Mouse (Mus musculus): Measurements from ENCODE around the gene Has3. TPM values are rescaled to one million over a fixed set of nuclear protein-coding genes. Genes with fewer than 3 reads are reported as not detected.

Gene Has3
- polyA plus RNA-seq, 1 experiment from 2014 or later: 0.17 TPM

GRCm38 (mm10) chr8:106892806-106893451 is 22.9 kb downstream of the Has3 start:
- peaks cover 53% of the 10 kb centered on the region for H3K36me3 ChIP-seq (replicated peaks)
- H3K4me1 ChIP-seq: peaks cover 37% of the 10 kb centered on the region
- 1% methylated on average over 57 of the region's 57 CpGs for WGBS
- H3K4me3 ChIP-seq: peak overlapping the region; percentile 97
- DNase-seq (ENCODE audit: low spot score): peak; percentile 83
- no peaks in the 10 kb centered on the region for H3K9me3 ChIP-seq
- H3K27ac ChIP-seq (replicated peaks): peak overlapping the region; percentile 100
- no peaks in the 10 kb centered on the region for H3K27me3 ChIP-seq (replicated peaks; ENCODE audit: low read depth, poor library complexity, severe bottlenecking)

GRCm38 (mm10) chr8:106893481-106894156 is 23.6 kb downstream of the Has3 start, which contains the start of gene Utp4:
Utp4 (plus strand) TSS chr8:106893636.
- peaks cover 59% of the 10 kb centered on the region for H3K36me3 ChIP-seq (replicated peaks)
- WGBS: under 1% methylated on average over 63 of the region's 63 CpGs
- peak; percentile 92 for DNase-seq (ENCODE audit: low spot score)

GRCm38 (mm10) chr8:106899473-106899872 is 29.4 kb downstream of the Has3 start:
- no peak for DNase-seq (ENCODE audit: low spot score)
- H3K27ac ChIP-seq (replicated peaks): no peak overlapping the region
- peaks cover 6% of the 10 kb centered on the region for H3K4me1 ChIP-seq
- H3K36me3 ChIP-seq (replicated peaks): peaks cover 99% of the 10 kb centered on the region
- WGBS: 91% methylated on average over 5 of the region's 5 CpGs
- no peaks in the 10 kb centered on the region for H3K27me3 ChIP-seq (replicated peaks; ENCODE audit: low read depth, poor library complexity, severe bottlenecking)
- H3K9me3 ChIP-seq: no peaks in the 10 kb centered on the region
- H3K4me3 ChIP-seq: no peak overlapping the region

More at GRCm38 (mm10) chr8:106893481-106894156, 23.6 kb downstream of the Has3 start, which contains the start of gene Utp4:
- no peaks in the 10 kb centered on the region for H3K9me3 ChIP-seq
- H3K27me3 ChIP-seq (replicated peaks; ENCODE audit: low read depth, poor library complexity, severe bottlenecking): no peaks in the 10 kb centered on the region
- peak within 1 kb of the TSS; percentile 97 for H3K4me3 ChIP-seq
- H3K27ac ChIP-seq (replicated peaks): peak within 1 kb of the TSS; percentile 100
- peaks cover 37% of the 10 kb centered on the region for H3K4me1 ChIP-seq

GRCm38 (mm10) chr8:106905727-106906480 is 35.9 kb downstream of the Has3 start:
- Histone ChIP-seq H3K27ac (replicated peaks) (no peak overlapping the region), H3K36me3 (replicated peaks) (peaks cover 93% of the 10 kb centered on the region), H3K4me3 (no peak overlapping the region), H3K27me3 (replicated peaks; ENCODE audit: low read depth, poor library complexity, severe bottlenecking) (no peaks in the 10 kb centered on the region), H3K4me1 (no peaks in the 10 kb centered on the region), H3K9me3 (no peaks in the 10 kb centered on the region)
- peak; percentile 56 for DNase-seq (ENCODE audit: low spot score)
- 95% methylated on average over 17 of the region's 17 CpGs for WGBS

GRCm38 (mm10) chr8:106906635-106907034 is 36.6 kb downstream of the Has3 start:
- no peak for DNase-seq (ENCODE audit: low spot score)
- H3K27me3 ChIP-seq (replicated peaks; ENCODE audit: low read depth, poor library complexity, severe bottlenecking): no peaks in the 10 kb centered on the region
- H3K36me3 ChIP-seq (replicated peaks): peaks cover 92% of the 10 kb centered on the region
- H3K4me1 ChIP-seq: no peaks in the 10 kb centered on the region
- H3K27ac ChIP-seq (replicated peaks): no peak overlapping the region
- WGBS: 95% methylated on average over 6 of the region's 6 CpGs
- no peaks in the 10 kb centered on the region for H3K9me3 ChIP-seq
- no peak overlapping the region for H3K4me3 ChIP-seq

- DNase-seq (ENCODE audit: low spot score): no peak
- peaks cover 92% of the 10 kb centered on the region for H3K36me3 ChIP-seq (replicated peaks)
- WGBS: 92% methylated on average over 6 of the region's 6 CpGs
These were observed 37.4 kb downstream of the Has3 start for GRCm38 (mm10) chr8:106907450-106907849.

GRCm38 (mm10) chr8:106908291-106908690 is 38.2 kb downstream of the Has3 start:
- Histone ChIP-seq H3K27me3 (replicated peaks; ENCODE audit: low read depth, poor library complexity, severe bottlenecking) (no peaks in the 10 kb centered on the region), H3K9me3 (no peaks in the 10 kb centered on the region)

More at GRCm38 (mm10) chr8:106907450-106907849, 37.4 kb downstream of the Has3 start:
- Histone ChIP-seq H3K27ac (replicated peaks) (no peak overlapping the region), H3K4me1 (no peaks in the 10 kb centered on the region), H3K4me3 (no peak overlapping the region), H3K27me3 (replicated peaks; ENCODE audit: low read depth, poor library complexity, severe bottlenecking) (no peaks in the 10 kb centered on the region), H3K9me3 (no peaks in the 10 kb centered on the region)

GRCm38 (mm10) chr8:106913631-106914030 is 43.6 kb downstream of the Has3 start:
- H3K36me3 ChIP-seq (replicated peaks): peaks cover 92% of the 10 kb centered on the region
- no peak overlapping the region for H3K27ac ChIP-seq (replicated peaks)
- no peak overlapping the region for H3K4me3 ChIP-seq
- WGBS: 96% methylated on average over 10 of the region's 10 CpGs
- DNase-seq (ENCODE audit: low spot score): no peak
- no peaks in the 10 kb centered on the region for H3K27me3 ChIP-seq (replicated peaks; ENCODE audit: low read depth, poor library complexity, severe bottlenecking)
- H3K9me3 ChIP-seq: no peaks in the 10 kb centered on the region
- no peaks in the 10 kb centered on the region for H3K4me1 ChIP-seq

More at GRCm38 (mm10) chr8:106908291-106908690, 38.2 kb downstream of the Has3 start:
- H3K36me3 ChIP-seq (replicated peaks): peaks cover 92% of the 10 kb centered on the region
- 91% methylated on average over 7 of the region's 7 CpGs for WGBS
- no peak overlapping the region for H3K27ac ChIP-seq (replicated peaks)
- H3K4me3 ChIP-seq: no peak overlapping the region
- no peaks in the 10 kb centered on the region for H3K4me1 ChIP-seq
- DNase-seq (ENCODE audit: low spot score): no peak

GRCm38 (mm10) chr8:106919721-106920394 is 49.8 kb downstream of the Has3 start:
- H3K27ac ChIP-seq (replicated peaks): no peak overlapping the region
- no peak overlapping the region for H3K4me3 ChIP-seq
- 94% methylated on average over 8 of the region's 8 CpGs for WGBS
- no peaks in the 10 kb centered on the region for H3K27me3 ChIP-seq (replicated peaks; ENCODE audit: low read depth, poor library complexity, severe bottlenecking)
- DNase-seq (ENCODE audit: low spot score): no peak
- no peaks in the 10 kb centered on the region for H3K4me1 ChIP-seq
- no peaks in the 10 kb centered on the region for H3K9me3 ChIP-seq
- peaks cover 99% of the 10 kb centered on the region for H3K36me3 ChIP-seq (replicated peaks)

GRCm38 (mm10) chr8:106920395-106920741 is 50.3 kb downstream of the Has3 start:
- Histone ChIP-seq H3K27ac (replicated peaks) (no peak overlapping the region), H3K36me3 (replicated peaks) (peaks cover 95% of the 10 kb centered on the region), H3K4me3 (no peak overlapping the region), H3K27me3 (replicated peaks; ENCODE audit: low read depth, poor library complexity, severe bottlenecking) (no peaks in the 10 kb centered on the region), H3K9me3 (no peaks in the 10 kb centered on the region), H3K4me1 (no peaks in the 10 kb centered on the region)
- WGBS: 96% methylated on average over 5 of the region's 5 CpGs
- DNase-seq (ENCODE audit: low spot score): no peak

- 88% methylated on average over 4 of the region's 4 CpGs for WGBS
- no peaks in the 10 kb centered on the region for H3K27me3 ChIP-seq (replicated peaks; ENCODE audit: low read depth, poor library complexity, severe bottlenecking)
- H3K4me1 ChIP-seq: peaks cover 2% of the 10 kb centered on the region
- DNase-seq (ENCODE audit: low spot score): no peak
- no peak overlapping the region for H3K4me3 ChIP-seq
- H3K36me3 ChIP-seq (replicated peaks): peaks cover 58% of the 10 kb centered on the region
- H3K9me3 ChIP-seq: no peaks in the 10 kb centered on the region
- H3K27ac ChIP-seq (replicated peaks): no peak overlapping the region
These were observed 54.0 kb downstream of the Has3 start for GRCm38 (mm10) chr8:106924057-106924456.

GRCm38 (mm10) chr8:106924904-106925349 is 54.9 kb downstream of the Has3 start:
- H3K36me3 ChIP-seq (replicated peaks): peaks cover 49% of the 10 kb centered on the region
- 86% methylated on average over 8 of the region's 8 CpGs for WGBS
- no peaks in the 10 kb centered on the region for H3K9me3 ChIP-seq
- H3K27ac ChIP-seq (replicated peaks): no peak overlapping the region
- H3K4me3 ChIP-seq: no peak overlapping the region
- no peaks in the 10 kb centered on the region for H3K27me3 ChIP-seq (replicated peaks; ENCODE audit: low read depth, poor library complexity, severe bottlenecking)
- peaks cover 11% of the 10 kb centered on the region for H3K4me1 ChIP-seq
- no peak for DNase-seq (ENCODE audit: low spot score)

Data from embryonic facial prominence, embryonic 10.5 days (tissue).